Mouse (Mus musculus) kidney, adult 2 months (tissue): ENCODE data around the gene Edc3.

Experiments used
- CTCF ChIP-seq: fragments of 200-500 bp; conservative IDR thresholded peaks from 2 replicates; pipeline ENCODE4 v1.5.1; 2011; ENCODE audit warnings: low read depth, mild to moderate bottlenecking, control low read depth, low read length, moderate library complexity, mixed read lengths; ENCODE audit not compliant: insufficient read depth, insufficient read length
- POLR2A ChIP-seq: fragments of 200-500 bp; IDR thresholded peaks from one replicate; pipeline ENCODE4 v1.6.1; 2011; ENCODE audit warnings: low read depth, low read length, control low read depth

DNA sequence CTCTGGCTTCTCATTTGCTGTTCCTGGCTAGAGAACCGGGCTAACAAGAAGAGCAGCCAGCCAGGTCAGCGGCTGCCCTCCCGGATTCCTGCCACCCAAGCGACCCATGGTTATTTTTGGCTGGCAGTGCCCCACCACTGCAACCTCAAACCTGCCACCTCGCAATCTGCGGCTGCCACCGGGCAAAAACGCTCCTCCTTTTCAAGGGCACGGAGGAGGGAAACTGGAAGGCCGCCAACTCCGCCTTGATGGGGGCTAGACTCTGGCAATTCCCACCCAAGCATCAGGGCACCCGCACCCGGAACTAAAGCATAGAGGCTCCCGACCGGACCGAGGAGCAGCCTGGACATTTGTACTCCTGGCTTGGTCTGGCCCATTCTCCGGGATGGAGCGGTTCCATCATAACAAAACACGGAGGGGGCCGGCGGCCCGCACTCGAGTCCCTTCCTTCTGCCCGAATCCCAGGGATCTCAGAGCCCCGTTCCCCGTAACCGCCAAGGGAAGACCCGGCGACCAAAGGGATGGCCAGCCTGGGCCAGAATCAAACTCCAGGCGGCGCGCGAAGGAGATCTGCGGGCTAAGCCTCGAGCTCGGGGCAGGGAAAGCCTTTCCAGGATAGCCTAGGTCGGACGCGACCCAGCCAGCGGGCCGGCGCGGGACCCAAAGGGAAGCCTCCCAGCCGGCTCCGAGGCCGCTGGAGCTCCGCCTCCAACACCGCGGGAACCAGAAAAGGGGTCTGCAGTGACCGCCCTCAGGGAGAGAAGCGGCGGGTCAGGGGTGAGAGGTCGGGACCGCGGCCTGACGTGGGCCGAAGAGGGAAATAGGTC is 56.0 kb downstream of the Edc3 start:
- TF ChIP-seq POLR2A (no peak), CTCF (no peak)
